Mouse (Mus musculus): ENCODE measurements around the gene Kansl3. TPM values are rescaled to one million over a fixed set of nuclear protein-coding genes. Genes with fewer than 3 reads are reported as not detected.

Kansl3 gene
- total RNA-seq (2023): 10 to 100 TPM; 77.2 to 86.3 TPM

DNA sequence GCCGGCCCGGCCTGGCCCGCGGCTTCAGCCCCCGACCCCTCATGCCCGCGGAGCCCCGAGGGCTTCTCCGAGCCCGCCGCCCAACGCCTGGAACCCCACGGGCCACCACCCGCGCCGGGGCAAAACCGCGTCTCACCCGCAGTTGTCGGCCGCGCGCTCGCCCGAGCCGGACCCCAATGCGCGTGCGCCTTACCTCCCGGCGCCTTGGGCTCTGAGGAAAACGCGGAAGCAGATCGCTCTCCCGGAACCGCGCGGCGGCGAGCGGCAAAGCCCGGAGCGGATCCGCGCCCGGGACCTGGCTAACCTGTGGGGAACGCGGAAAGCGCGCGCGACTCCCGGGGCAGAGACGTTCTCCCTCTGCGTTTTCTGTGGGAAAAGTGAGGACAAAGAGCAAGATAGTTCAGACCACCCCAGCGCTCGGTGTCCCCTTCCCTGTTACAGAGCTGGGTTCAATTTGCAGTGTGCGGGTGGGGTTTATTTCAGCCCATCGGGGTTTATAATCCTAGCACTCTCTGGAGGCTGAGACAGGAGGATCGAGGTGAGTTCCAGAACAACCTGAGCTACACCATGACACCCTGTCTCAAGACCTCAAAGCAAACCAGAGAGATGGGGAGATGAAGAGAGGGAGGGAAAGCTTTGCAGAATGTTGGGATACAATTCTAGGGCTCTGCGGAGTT is at the start of gene Kansl3:
Gene Kansl3, minus strand, starts transcription at position 213 of the 677 bp plus-strand sequence.

DNA sequence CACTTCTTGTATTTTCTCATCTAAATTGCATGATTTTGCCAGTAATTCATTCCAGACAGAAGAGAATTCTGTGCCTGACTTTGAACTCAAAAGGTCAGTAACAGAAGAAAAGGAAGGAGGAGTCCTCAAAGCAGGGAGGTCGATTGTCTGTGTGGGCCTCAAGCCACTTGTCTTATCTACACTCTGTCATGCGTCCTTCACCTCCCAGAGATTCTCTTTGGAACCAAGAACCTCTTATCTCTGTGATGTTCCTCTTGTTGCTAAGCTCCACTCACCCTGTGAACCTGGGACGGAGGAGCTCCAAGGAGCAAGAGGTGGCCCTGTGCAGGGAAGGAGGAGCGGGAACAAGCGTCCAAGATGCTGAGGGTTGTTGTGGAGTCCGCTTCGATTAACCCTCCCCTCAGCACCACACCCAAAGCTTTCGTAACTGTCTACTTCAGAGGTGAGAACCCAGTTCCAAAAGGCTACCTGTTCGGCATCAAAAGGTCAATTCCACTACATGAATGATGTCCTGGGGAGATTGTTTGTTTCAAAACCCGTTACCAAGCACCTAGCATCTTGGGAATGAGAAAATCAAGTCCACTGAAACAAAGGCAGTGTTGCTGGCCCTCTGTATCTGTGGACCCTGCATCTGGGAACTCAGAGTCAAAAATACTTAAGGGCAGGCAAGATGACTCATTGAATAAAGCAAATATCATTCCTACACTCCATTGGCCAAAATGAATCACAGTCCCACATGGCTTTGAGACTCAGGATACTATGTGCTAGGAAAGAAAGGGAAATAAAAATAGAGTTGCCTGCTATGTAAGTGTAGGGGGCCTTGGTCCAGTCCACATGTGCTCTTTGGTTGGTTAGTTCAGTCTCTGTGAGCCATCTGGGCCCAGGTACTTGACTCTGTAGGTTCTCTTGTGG is 3.2 kb upstream of the Kansl3 start, which contains the start of gene Fer1l5:
Gene Fer1l5, plus strand, starts transcription at position 358 of the 912 bp plus-strand sequence.

DNA sequence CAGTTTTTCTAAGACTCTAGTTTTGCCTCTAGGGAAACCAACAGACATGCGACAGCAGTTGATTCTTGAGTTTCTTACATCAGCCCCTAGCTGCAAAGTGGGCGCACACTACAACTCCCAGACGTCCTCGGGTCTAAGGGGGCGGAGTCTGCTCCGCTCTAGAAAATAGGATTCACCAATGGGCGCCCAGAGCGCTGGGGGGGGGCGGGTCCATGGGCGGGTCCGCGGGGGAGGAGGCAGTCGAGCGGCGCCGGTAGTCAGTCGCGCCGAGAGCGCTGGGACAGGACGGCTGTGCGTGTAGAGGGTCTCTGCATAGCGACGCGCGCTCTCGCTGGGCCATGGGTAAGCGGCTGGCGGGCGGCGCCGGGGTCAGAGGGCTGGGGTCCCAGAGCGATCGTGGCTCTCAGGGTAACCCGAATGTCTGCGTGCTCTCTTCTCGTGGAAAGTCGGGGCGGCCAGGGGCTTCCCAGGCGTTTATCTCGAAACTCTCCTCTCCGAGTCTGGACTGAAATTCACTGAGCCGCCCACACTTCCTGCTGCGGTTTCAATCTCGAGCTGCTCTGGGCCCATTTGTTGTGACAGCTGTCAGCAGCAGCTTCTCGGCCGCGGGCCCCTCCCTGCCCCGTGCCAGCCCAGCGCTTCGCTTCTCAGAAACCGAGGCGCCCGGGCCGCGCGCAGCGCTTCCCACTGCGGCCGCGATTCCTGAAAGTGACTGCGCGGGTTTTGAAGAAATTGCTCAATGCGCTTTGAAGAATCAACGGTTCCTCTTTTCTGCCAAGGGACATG is 61.3 kb downstream of the Kansl3 start, which contains the start of gene Arid5a:
Gene Arid5a, plus strand, starts transcription at position 239 of the 786 bp plus-strand sequence.

Other genes with a start within 250 kb of the Kansl3 start
- 100 to 1,000 TPM in 1 of 2 experiments, 10 to 100 TPM in 1; 89.3 to 108 TPM for gene Uggt1, start 124.5 kb downstream of the Kansl3 start, total RNA-seq (2023)
- gene Neurl3, start 94.5 kb downstream of the Kansl3 start, total RNA-seq (2023): 100 to 1,000 TPM; 114 to 127 TPM
- 100 to 1,000 TPM; 138 to 170 TPM for gene Arid5a, start 61.4 kb downstream of the Kansl3 start, total RNA-seq (2023)
- gene Fer1l5, start 3.1 kb upstream of the Kansl3 start, total RNA-seq (2023): not detected
- gene Lman2l, start 76.1 kb upstream of the Kansl3 start, total RNA-seq (2023): 10 to 100 TPM; 29.5 to 43.4 TPM
- gene Cnnm4, start 102.4 kb upstream of the Kansl3 start, total RNA-seq (2023): 10 to 100 TPM; 24.6 to 24.7 TPM
- 10 to 100 TPM; 35.2 to 38.8 TPM for gene Cnnm3, start 142.7 kb upstream of the Kansl3 start, total RNA-seq (2023)
- 10 to 100 TPM; 28.6 to 29.7 TPM for gene Ankrd23, start 167.7 kb upstream of the Kansl3 start, total RNA-seq (2023)
- not detected for gene Gm42417, start 170.2 kb upstream of the Kansl3 start, total RNA-seq (2023)
- gene Ankrd39, start 178.3 kb upstream of the Kansl3 start, total RNA-seq (2023): 10 to 100 TPM; 14.1 to 22.9 TPM
- gene Sema4c, start 189.2 kb upstream of the Kansl3 start, total RNA-seq (2023): not detected

All from B cell, adult 67 days (primary cell).